Mouse (Mus musculus): Measurements from ENCODE around the gene Rilpl1. TPM values are rescaled to one million over a fixed set of nuclear protein-coding genes. Genes with fewer than 3 reads are reported as not detected.
A peak's percentile ranks its signal among the peaks of the same experiment; 100 is the strongest.

Rilpl1 gene
- polyA plus RNA-seq, 1 experiment from 2014 or later, result 26.1 TPM

DNA sequence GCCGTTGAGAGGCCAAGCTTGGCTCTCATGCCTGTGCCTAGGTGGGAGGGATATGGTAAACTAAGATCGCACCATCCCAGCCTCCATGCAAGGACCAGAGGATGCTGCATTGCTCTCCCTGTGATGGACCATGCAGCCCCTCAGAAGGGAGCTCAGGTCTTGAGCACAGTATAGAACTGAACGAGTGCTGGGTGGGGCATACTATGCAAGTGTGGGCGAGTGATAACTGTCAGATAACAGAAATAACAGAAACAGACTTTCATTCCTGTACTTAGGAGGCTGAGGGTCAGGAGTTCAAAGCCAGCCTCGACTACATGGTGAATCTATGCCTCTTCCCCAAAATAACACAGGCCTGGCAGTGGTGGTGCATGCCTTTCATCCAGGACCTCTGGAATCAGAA is 3.8 kb upstream of the Rilpl1 start:
- no peak for ATAC-seq (ENCODE audit: low FRiP score, low TSS enrichment)
- Histone ChIP-seq H3K27me3 (ENCODE audit: control insufficient read depth, insufficient read depth, low read length) (no peaks in the 10 kb centered on the region), H3K4me3 (ENCODE audit: low read length) (no peak overlapping the region), H3K4me1 (ENCODE audit: control insufficient read depth, insufficient read depth, low read length) (peaks cover 24% of the 10 kb centered on the region), H3K4me2 (replicated peaks; ENCODE audit: low read depth, low read length) (no peak overlapping the region), H3K9ac (ENCODE audit: low read depth, low read length) (no peak overlapping the region), H3K36me3 (ENCODE audit: control insufficient read depth, insufficient read depth, low read length) (no peaks in the 10 kb centered on the region), H3K27ac (ENCODE audit: low read depth, low read length) (no peak overlapping the region), H3K9me3 (ENCODE audit: control insufficient read depth, low read length) (no peaks in the 10 kb centered on the region)
- 69% methylated on average over 5 of the region's 5 CpGs for WGBS

DNA sequence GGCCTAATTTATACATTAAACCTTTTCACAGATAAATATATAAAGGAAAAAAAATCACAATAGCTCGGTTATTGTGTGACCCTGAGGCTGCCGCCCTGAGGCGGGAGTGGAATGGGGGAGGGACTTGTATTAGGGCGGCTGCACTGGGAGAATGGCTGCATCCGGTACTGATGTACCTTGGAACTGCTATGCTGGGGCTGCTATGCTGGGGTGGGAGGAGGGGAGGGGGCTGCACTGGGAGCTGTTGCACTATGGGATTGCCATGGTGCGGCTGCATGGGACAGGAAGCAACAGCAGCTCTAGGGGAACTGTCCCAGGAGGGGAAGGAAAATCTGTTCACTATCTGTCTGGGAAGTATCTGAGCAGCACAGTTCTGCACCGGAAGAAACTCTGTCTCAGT is 1.3 kb upstream of the Rilpl1 start:
- Histone ChIP-seq H3K4me1 (ENCODE audit: control insufficient read depth, insufficient read depth, low read length) (peaks cover 43% of the 10 kb centered on the region), H3K27ac (ENCODE audit: low read depth, low read length) (peak overlapping the region; percentile 81; the same call in 1 of the 2 replicates), H3K9me3 (ENCODE audit: control insufficient read depth, low read length) (no peaks in the 10 kb centered on the region), H3K36me3 (ENCODE audit: control insufficient read depth, insufficient read depth, low read length) (no peaks in the 10 kb centered on the region), H3K4me2 (replicated peaks; ENCODE audit: low read depth, low read length) (no peak overlapping the region), H3K4me3 (ENCODE audit: low read length) (no peak overlapping the region), H3K9ac (ENCODE audit: low read depth, low read length) (no peak overlapping the region), H3K27me3 (ENCODE audit: control insufficient read depth, insufficient read depth, low read length) (no peaks in the 10 kb centered on the region)
- ATAC-seq (ENCODE audit: low FRiP score, low TSS enrichment), result no peak
- WGBS, result 35% methylated on average over 7 of the region's 7 CpGs

DNA sequence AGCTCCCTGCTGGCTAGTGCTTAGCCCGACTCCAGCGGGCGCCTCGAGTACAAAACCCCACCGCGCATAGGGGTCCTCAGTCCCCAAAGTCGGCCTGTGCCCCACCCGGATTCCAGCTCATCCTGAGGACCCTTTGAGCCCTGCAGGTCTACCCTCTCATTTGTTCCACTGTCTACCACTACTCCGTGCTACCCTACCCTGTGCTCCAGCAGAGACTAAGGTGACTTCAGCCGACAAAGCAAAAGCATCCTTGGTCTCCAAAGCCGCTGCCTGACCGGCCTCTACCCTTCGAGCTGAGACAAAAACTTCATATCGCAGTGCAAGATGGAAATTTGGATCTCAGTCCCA is 366 bp upstream of the Rilpl1 start:
- H3K4me2 ChIP-seq (replicated peaks; ENCODE audit: low read depth, low read length), result peak overlapping the region; percentile 88
- H3K4me1 ChIP-seq (ENCODE audit: control insufficient read depth, insufficient read depth, low read length), result peaks cover 39% of the 10 kb centered on the region
- peak overlapping the region; percentile 84 for H3K4me3 ChIP-seq (ENCODE audit: low read length)
- ATAC-seq (ENCODE audit: low FRiP score, low TSS enrichment), result no peak; the same call in 1 of the 2 replicates
- peak overlapping the region; percentile 81 for H3K27ac ChIP-seq (ENCODE audit: low read depth, low read length)
- H3K9me3 ChIP-seq (ENCODE audit: control insufficient read depth, low read length), result no peaks in the 10 kb centered on the region
- WGBS, result 11% methylated on average over 14 of the region's 14 CpGs
- no peaks in the 10 kb centered on the region for H3K36me3 ChIP-seq (ENCODE audit: control insufficient read depth, insufficient read depth, low read length)
- H3K9ac ChIP-seq (ENCODE audit: low read depth, low read length), result peak overlapping the region; percentile 82
- no peaks in the 10 kb centered on the region for H3K27me3 ChIP-seq (ENCODE audit: control insufficient read depth, insufficient read depth, low read length)

DNA sequence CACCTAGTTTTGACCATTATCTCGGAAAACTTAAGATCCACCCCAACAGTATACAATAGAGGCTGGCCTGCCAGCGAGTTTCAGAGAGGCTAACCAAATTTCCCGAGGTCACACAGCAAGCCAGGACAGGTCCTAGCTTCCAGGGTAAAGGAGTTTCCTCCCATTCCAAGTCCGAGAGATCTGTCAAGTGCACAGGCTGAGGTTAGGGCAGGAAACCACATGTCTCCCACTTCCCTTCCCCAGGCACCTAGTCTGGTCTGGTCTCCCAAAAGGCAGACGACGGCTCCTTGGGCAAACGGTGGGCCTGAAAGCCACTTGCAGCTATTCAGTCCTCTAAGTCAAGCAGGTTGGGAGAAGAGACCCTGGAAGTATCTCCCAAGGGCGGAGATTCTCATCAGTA is 1.5 kb downstream of the Rilpl1 start:
- H3K9ac ChIP-seq (ENCODE audit: low read depth, low read length), result peak overlapping the region; percentile 50; the same call in 1 of the 2 replicates
- no peaks in the 10 kb centered on the region for H3K9me3 ChIP-seq (ENCODE audit: control insufficient read depth, low read length)
- peak overlapping the region; percentile 88 for H3K4me2 ChIP-seq (replicated peaks; ENCODE audit: low read depth, low read length)
- ATAC-seq (ENCODE audit: low FRiP score, low TSS enrichment), result no peak
- H3K4me1 ChIP-seq (ENCODE audit: control insufficient read depth, insufficient read depth, low read length), result peaks cover 37% of the 10 kb centered on the region
- H3K4me3 ChIP-seq (ENCODE audit: low read length), result peak overlapping the region; percentile 84
- no peaks in the 10 kb centered on the region for H3K27me3 ChIP-seq (ENCODE audit: control insufficient read depth, insufficient read depth, low read length)
- WGBS, result 42% methylated on average over 8 of the region's 8 CpGs
- no peaks in the 10 kb centered on the region; the same call in 1 of the 2 replicates for H3K36me3 ChIP-seq (ENCODE audit: control insufficient read depth, insufficient read depth, low read length)
- H3K27ac ChIP-seq (ENCODE audit: low read depth, low read length), result peak overlapping the region; percentile 65; the same call in 1 of the 2 replicates

DNA sequence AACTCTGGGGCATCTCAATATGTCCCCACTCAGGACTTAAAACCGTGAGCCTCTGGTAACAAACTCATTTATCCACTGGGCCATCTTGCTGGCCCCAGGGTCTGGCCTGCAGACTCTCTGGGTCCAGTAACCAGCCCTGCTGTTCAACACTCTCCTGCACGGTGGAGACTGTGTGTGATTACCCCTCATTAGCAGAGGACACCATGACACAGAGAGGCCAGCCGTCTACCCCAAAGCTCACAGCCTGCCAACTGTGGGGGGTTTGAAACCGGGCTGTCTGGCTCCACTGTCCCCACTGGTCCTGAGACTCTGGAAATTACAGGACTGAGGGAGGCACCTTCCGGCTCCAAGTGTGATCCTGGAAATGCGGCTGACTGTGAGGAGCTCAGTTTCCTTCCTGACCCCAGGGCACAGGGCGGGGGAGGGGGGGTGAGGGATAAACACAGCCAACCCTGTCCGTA is 2.0 kb downstream of the Rilpl1 start:
- peak overlapping the region; percentile 88 for H3K4me2 ChIP-seq (replicated peaks; ENCODE audit: low read depth, low read length)
- H3K4me1 ChIP-seq (ENCODE audit: control insufficient read depth, insufficient read depth, low read length), result peaks cover 37% of the 10 kb centered on the region
- peak overlapping the region; percentile 65; the same call in 1 of the 2 replicates for H3K27ac ChIP-seq (ENCODE audit: low read depth, low read length)
- H3K9ac ChIP-seq (ENCODE audit: low read depth, low read length), result peak overlapping the region; percentile 50; the same call in 1 of the 2 replicates
- no peaks in the 10 kb centered on the region for H3K27me3 ChIP-seq (ENCODE audit: control insufficient read depth, insufficient read depth, low read length)
- WGBS, result 11% methylated on average over 8 of the region's 8 CpGs
- no peaks in the 10 kb centered on the region; the same call in 1 of the 2 replicates for H3K36me3 ChIP-seq (ENCODE audit: control insufficient read depth, insufficient read depth, low read length)
- ATAC-seq (ENCODE audit: low FRiP score, low TSS enrichment), result 0 out of 2 replicates have a peak, but pooled peaks have one; percentile 2
- H3K9me3 ChIP-seq (ENCODE audit: control insufficient read depth, low read length), result no peaks in the 10 kb centered on the region
- peak overlapping the region; percentile 84 for H3K4me3 ChIP-seq (ENCODE audit: low read length)

DNA sequence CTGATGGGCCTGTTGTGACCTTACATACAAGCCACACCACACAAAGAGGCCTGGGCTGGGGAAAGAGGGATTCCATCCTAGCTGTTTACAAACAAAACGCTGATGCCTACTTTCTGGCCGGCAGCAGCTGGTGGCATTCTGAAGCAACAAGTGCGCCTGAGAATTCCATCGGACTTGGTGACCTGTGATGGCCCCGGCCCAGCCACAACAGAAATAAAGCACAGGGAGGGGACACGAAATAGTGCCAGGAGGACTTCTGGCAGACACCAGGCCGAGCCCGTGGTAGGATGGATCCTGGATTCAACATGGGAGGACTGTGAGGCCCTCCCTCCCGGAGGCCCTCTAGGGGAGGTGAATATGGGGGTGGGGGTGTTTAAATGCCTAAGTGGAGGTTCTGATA is 2.4 kb downstream of the Rilpl1 start:
- Histone ChIP-seq H3K27ac (ENCODE audit: low read depth, low read length) (peak overlapping the region; percentile 65; the same call in 1 of the 2 replicates), H3K4me1 (ENCODE audit: control insufficient read depth, insufficient read depth, low read length) (peaks cover 37% of the 10 kb centered on the region), H3K36me3 (ENCODE audit: control insufficient read depth, insufficient read depth, low read length) (no peaks in the 10 kb centered on the region; the same call in 1 of the 2 replicates)

DNA sequence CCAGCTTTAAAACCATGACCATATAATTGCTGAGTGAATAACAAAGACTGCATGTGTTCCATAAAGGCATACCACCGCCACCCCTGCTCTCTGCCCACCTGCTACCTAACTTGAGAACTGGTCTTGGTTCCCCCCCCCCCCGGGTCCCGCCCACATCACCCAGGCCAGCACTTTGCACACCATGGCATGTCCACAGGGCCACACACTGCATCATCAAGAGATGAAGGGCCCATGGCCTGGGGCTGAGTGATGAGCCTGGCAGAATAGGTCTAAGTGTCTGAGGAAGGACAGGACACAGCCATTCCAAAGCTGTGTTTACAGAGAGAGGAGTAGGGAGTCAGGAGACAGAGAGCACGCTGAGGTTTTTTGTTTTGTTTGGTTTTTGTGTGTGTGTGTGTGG is 2.8 kb downstream of the Rilpl1 start:
- peak overlapping the region; percentile 84; the same call in 1 of the 2 replicates for H3K4me3 ChIP-seq (ENCODE audit: low read length)
- H3K27me3 ChIP-seq (ENCODE audit: control insufficient read depth, insufficient read depth, low read length), result no peaks in the 10 kb centered on the region
- no peaks in the 10 kb centered on the region for H3K9me3 ChIP-seq (ENCODE audit: control insufficient read depth, low read length)
- peak overlapping the region; percentile 65; the same call in 1 of the 2 replicates for H3K27ac ChIP-seq (ENCODE audit: low read depth, low read length)
- WGBS, result 62% methylated on average over 4 of the region's 4 CpGs
- H3K4me2 ChIP-seq (replicated peaks; ENCODE audit: low read depth, low read length), result peak overlapping the region; percentile 88
- no peak for ATAC-seq (ENCODE audit: low FRiP score, low TSS enrichment)
- H3K9ac ChIP-seq (ENCODE audit: low read depth, low read length), result peak overlapping the region; percentile 50
- H3K36me3 ChIP-seq (ENCODE audit: control insufficient read depth, insufficient read depth, low read length), result no peaks in the 10 kb centered on the region; the same call in 1 of the 2 replicates
- H3K4me1 ChIP-seq (ENCODE audit: control insufficient read depth, insufficient read depth, low read length), result peaks cover 37% of the 10 kb centered on the region

More for the DNA sequence above, 2.4 kb downstream of the Rilpl1 start:
- H3K4me3 ChIP-seq (ENCODE audit: low read length), result peak overlapping the region; percentile 84
- no peak for ATAC-seq (ENCODE audit: low FRiP score, low TSS enrichment)
- peak overlapping the region; percentile 50 for H3K9ac ChIP-seq (ENCODE audit: low read depth, low read length)
- no peaks in the 10 kb centered on the region for H3K9me3 ChIP-seq (ENCODE audit: control insufficient read depth, low read length)
- peak overlapping the region; percentile 88 for H3K4me2 ChIP-seq (replicated peaks; ENCODE audit: low read depth, low read length)
- H3K27me3 ChIP-seq (ENCODE audit: control insufficient read depth, insufficient read depth, low read length), result no peaks in the 10 kb centered on the region
- WGBS, result 23% methylated on average over 9 of the region's 9 CpGs

DNA sequence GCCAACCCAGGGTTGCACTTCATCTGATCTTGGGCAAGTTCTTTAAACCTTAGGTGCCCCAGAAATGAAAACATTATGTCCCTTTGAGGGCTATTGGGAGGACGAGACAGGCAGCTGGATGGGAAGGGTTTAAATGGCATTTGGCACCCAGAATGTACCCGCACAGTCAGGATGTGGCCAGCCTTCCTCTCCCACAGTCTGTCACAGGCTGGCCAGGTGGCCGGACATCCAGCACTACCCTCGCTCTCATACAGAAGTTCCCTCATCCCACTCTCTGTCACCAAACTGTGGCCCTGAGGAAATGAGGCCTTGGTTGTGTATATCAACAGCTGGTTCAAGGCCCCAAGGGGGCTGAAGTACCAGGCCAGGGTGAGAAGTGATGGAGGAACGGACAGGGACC is 6.2 kb downstream of the Rilpl1 start:
- ATAC-seq (ENCODE audit: low FRiP score, low TSS enrichment), result no peak
- Histone ChIP-seq H3K9me3 (ENCODE audit: control insufficient read depth, low read length) (0 out of 2 replicates have a peak, but pooled peaks cover 3% of the 10 kb centered on the region), H3K27me3 (ENCODE audit: control insufficient read depth, insufficient read depth, low read length) (no peaks in the 10 kb centered on the region), H3K36me3 (ENCODE audit: control insufficient read depth, insufficient read depth, low read length) (peaks cover 12% of the 10 kb centered on the region; the same call in 1 of the 2 replicates), H3K4me1 (ENCODE audit: control insufficient read depth, insufficient read depth, low read length) (peaks cover 19% of the 10 kb centered on the region), H3K27ac (ENCODE audit: low read depth, low read length) (no peak overlapping the region), H3K4me3 (ENCODE audit: low read length) (no peak overlapping the region), H3K9ac (ENCODE audit: low read depth, low read length) (no peak overlapping the region), H3K4me2 (replicated peaks; ENCODE audit: low read depth, low read length) (no peak overlapping the region)
- WGBS, result 90% methylated on average over 5 of the region's 5 CpGs

DNA sequence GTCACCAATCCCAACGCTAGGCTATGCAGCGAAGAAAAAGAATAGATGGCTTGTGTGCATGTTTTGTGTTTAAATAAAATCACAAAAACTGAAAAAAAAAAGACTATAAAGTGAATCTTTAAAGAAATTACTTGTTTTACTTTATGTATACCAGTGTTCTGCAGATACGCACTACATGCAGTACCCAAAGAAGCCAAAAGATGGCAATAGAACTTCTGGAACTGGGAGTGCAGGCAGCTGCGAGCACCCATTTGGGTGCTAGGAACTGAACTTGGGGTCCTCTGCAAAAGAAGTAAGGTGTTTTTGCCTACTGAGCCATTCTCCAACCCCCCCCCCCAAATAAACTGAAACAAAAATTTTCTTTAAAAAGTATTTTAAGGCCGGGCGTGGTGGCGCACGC is 8.2 kb downstream of the Rilpl1 start:
- no peak overlapping the region for H3K9ac ChIP-seq (ENCODE audit: low read depth, low read length)
- H3K4me3 ChIP-seq (ENCODE audit: low read length), result no peak overlapping the region
- H3K4me2 ChIP-seq (replicated peaks; ENCODE audit: low read depth, low read length), result no peak overlapping the region
- WGBS, result 96% methylated on average over 8 of the region's 8 CpGs
- H3K36me3 ChIP-seq (ENCODE audit: control insufficient read depth, insufficient read depth, low read length), result peaks cover 20% of the 10 kb centered on the region; the same call in 1 of the 2 replicates
- H3K27me3 ChIP-seq (ENCODE audit: control insufficient read depth, insufficient read depth, low read length), result no peaks in the 10 kb centered on the region
- H3K4me1 ChIP-seq (ENCODE audit: control insufficient read depth, insufficient read depth, low read length), result peaks cover under 1% of the 10 kb centered on the region
- 0 out of 2 replicates have a peak, but pooled peaks cover 3% of the 10 kb centered on the region for H3K9me3 ChIP-seq (ENCODE audit: control insufficient read depth, low read length)
- no peak overlapping the region for H3K27ac ChIP-seq (ENCODE audit: low read depth, low read length)
- ATAC-seq (ENCODE audit: low FRiP score, low TSS enrichment), result no peak

All from kidney, embryonic 14.5 days (tissue).